Mouse (Mus musculus): Measurements from ENCODE around the gene St6gal1.
"Not testable (repeated sequence)": the region's sequence is repeated elsewhere in the genome, so short reads cannot be mapped to it uniquely, and the experiment has no call there.

St6gal1 gene

DNA sequence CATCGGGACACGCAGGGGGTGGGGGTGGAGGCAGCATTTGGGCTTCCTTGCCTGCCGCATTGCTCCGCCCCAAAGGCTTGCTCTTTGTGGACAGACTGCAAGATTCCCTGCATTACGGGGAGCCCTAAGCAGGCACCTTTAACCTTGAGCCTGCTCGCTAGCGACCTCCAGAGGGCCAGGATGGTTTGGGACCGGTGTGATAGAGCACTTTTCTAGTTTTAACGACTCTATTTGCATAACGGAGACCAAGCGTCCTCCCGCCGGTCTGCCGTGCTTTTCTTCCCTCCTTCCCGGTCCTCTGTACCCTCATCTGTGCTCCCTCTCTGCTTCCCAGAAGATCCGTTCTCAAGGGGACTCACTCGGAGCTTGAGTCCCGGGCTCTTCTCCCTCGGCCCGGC is at the start of gene St6gal1:
TSS of gene St6gal1 (plus strand) at position 70 of the 398 bp plus-strand sequence.
- Histone ChIP-seq H3K36me3 (ENCODE audit: control insufficient read depth, insufficient read depth, low read length, poor library complexity, severe bottlenecking) (no peaks in the 10 kb centered on the region; the same call in 1 of the 2 replicates), H3K27me3 (ENCODE audit: control insufficient read depth, insufficient read depth, low read length, poor library complexity, severe bottlenecking) (no peaks in the 10 kb centered on the region)
- peak; percentile 90 for DNase-seq (ENCODE audit: low read depth, low spot score)

DNA sequence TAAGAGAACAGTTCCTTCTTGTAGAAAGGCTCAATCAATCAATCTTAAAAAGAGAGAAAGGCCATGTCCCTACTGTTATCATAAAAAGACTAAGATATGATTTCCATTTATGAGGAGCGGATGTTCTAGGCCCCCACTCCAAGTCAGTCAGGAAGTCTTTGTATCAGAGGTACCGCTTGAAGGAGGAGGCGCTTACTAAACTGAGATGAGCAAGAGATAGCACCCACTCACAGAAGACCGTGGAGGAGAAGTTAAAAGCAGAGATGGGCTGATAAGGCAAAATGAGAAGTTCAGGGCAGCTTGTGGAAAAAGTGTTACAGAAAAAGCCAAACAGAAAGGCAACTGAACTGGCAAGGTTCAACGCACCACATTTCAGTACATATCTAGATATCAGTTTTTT is 49.7 kb upstream of the St6gal1 start:
- Histone ChIP-seq H3K36me3 (ENCODE audit: control insufficient read depth, insufficient read depth, low read length, poor library complexity, severe bottlenecking) (no peaks in the 10 kb centered on the region), H3K27me3 (ENCODE audit: control insufficient read depth, insufficient read depth, low read length, poor library complexity, severe bottlenecking) (no peaks in the 10 kb centered on the region)
- no peak for DNase-seq (ENCODE audit: low read depth, low spot score)

DNA sequence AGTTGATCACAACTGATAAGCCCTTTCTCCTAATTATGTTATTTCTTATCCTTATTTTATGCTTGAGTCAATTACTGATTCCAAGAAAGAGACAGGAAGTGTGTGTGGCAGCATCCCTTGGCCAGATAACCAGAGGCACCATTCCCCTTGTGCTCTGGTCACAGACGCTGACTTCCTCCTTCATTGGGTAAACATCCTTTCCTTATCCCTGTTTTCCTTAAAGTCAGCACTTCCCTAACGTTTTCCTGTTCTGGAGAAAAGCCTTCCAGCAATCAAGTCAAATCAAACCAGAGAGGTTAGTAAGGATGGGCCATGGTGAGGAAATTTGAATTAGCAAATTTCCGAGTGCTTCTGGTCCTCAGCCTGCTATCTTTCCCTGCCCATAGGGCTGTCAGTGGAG is 48.6 kb upstream of the St6gal1 start:
- DNase-seq (ENCODE audit: low read depth, low spot score), result no peak
- H3K27me3 ChIP-seq (ENCODE audit: control insufficient read depth, insufficient read depth, low read length, poor library complexity, severe bottlenecking), result no peaks in the 10 kb centered on the region

DNA sequence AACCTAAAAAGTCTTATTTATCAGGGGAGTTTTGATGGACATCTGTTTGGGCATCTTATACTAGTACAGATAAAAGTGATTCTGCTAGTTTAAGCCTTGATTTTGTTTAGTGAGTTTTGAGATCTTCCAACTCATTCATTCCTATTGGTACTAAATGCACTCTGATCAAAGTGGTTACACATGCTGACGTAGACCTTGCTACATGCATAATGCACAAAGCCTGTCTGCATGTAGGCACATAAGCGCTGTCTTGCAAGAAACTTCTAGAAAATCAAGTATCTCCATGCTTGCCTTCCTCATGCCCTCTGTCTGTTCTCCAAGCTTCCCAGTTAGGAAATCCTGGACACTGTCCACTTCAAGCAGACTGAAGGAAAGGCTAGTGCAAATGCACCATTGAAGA is 46.7 kb upstream of the St6gal1 start:
- no peaks in the 10 kb centered on the region for H3K27me3 ChIP-seq (ENCODE audit: control insufficient read depth, insufficient read depth, low read length, poor library complexity, severe bottlenecking)
- no peaks in the 10 kb centered on the region for H3K36me3 ChIP-seq (ENCODE audit: control insufficient read depth, insufficient read depth, low read length, poor library complexity, severe bottlenecking)
- DNase-seq (ENCODE audit: low read depth, low spot score), result no peak

More for the DNA sequence above, 48.6 kb upstream of the St6gal1 start:
- no peaks in the 10 kb centered on the region for H3K36me3 ChIP-seq (ENCODE audit: control insufficient read depth, insufficient read depth, low read length, poor library complexity, severe bottlenecking)

DNA sequence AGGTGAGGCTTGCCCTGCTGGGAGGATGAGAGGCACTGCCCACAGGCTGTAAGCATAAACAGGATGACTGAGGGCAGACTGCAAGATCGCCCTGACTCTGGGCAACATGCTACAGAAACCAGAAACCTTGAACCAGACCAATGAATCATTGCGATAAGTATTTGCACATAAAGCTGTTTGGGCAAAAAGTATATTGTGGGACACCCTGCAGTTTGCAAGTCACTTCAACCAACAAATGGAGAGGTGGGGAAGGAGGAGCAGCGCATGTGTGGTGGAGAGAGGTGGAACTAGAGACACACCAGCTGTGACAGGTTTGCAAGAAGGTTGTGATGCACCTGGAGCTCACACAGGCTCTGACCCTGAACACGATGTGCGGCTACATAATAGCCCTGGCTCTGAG is 45.7 kb upstream of the St6gal1 start:
- DNase-seq (ENCODE audit: low read depth, low spot score), result no peak

DNA sequence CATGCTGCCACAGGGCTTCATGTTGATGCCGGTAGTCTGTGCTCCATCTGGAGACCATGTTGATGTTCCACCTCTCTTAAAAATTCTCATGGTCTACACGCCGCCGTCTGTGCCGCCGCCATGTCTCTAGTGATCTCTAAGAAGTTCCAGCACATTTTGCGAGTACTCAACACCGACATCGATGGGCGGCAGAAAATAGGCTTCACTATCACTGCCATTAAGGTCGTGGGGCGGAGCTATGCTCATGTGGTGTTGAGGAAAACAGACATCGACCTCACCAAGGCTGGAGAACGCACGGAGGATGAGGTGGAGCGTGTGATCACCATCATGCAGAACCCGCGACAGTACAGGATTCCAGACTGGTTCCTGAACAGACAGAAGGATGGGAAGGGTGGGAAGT is 45.1 kb upstream of the St6gal1 start:
- H3K27me3 ChIP-seq (ENCODE audit: control insufficient read depth, insufficient read depth, low read length, poor library complexity, severe bottlenecking); H3K36me3 ChIP-seq (ENCODE audit: control insufficient read depth, insufficient read depth, low read length, poor library complexity, severe bottlenecking); DNase-seq (ENCODE audit: low read depth, low spot score): not testable (repeated sequence)

More for the DNA sequence above, 45.7 kb upstream of the St6gal1 start:
- H3K36me3 ChIP-seq (ENCODE audit: control insufficient read depth, insufficient read depth, low read length, poor library complexity, severe bottlenecking), result no peaks in the 10 kb centered on the region
- H3K27me3 ChIP-seq (ENCODE audit: control insufficient read depth, insufficient read depth, low read length, poor library complexity, severe bottlenecking), result no peaks in the 10 kb centered on the region

DNA sequence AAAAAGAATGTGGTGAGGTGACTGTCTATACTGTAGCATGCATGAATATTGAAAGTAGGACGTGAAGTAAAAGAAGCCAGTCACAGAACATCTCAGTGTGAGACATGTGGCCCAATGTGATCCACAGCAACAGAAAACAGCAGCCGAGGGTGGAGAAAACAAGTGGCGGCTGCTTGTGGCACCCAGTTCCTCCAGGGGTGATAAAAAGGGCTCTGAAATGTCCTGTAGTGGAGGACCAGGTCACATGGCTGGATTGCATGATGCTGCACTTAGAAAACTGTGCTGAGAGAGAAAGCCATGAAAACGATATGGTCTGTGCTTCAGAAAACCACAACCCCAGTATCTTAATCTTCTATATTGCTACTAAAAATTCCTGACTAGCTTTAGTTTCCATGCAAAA is 43.5 kb upstream of the St6gal1 start:
- Histone ChIP-seq H3K36me3 (ENCODE audit: control insufficient read depth, insufficient read depth, low read length, poor library complexity, severe bottlenecking) (no peaks in the 10 kb centered on the region), H3K27me3 (ENCODE audit: control insufficient read depth, insufficient read depth, low read length, poor library complexity, severe bottlenecking) (no peaks in the 10 kb centered on the region)
- DNase-seq (ENCODE audit: low read depth, low spot score), result peak; percentile 14

DNA sequence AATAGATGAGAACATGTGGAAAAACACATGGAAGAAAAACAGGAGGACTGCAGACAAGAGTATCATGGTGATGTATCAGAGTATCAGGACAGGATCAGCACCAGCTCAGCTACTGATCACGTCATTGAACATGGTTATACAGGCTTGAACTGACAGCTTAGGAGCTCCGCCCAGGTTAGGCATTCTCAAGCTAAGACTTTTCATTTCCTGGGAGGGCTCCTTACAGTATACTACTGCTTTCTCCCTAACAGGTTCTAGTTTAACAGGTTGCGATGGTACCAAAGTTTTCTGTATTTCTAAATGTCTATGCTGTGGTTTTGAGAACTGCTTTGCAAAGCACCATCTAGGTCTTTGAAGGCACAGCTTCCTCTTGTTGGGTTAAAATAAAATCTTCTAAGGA is 43.1 kb upstream of the St6gal1 start:
- DNase-seq (ENCODE audit: low read depth, low spot score), result peak; percentile 40
- H3K36me3 ChIP-seq (ENCODE audit: control insufficient read depth, insufficient read depth, low read length, poor library complexity, severe bottlenecking), result no peaks in the 10 kb centered on the region
- no peaks in the 10 kb centered on the region for H3K27me3 ChIP-seq (ENCODE audit: control insufficient read depth, insufficient read depth, low read length, poor library complexity, severe bottlenecking)

DNA sequence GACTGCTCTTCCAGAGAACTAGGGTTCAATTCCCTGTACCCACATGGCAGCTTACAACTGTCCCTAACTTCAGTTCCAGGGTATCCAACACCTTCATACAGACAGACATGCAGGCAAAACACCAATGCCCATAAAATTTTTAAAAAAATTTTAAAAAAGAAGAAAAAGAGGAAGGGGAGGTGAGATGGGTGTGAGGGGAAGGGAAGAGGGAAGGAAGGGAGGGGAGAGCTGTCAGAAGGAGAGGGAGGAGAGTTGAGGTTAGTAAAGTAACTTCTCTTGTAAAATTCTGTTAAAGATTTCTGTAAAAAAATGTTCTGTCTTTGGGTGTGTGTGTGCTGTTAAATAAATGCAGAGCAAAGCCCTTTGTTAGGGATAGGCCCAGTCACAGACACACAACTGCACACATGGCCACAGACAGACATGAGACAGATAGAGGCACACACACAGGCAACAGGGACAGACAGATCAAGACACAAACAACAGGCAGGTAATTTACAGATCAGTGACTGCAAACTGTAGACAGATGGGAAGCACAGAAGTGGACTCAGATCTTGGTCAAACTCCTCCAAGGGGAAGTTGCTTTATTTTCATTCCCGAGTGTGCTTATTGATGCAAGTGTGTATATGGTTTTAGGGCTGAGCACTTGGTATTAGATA is 42.5 kb upstream of the St6gal1 start:
- Histone ChIP-seq H3K36me3 (ENCODE audit: control insufficient read depth, insufficient read depth, low read length, poor library complexity, severe bottlenecking) (no peaks in the 10 kb centered on the region), H3K27me3 (ENCODE audit: control insufficient read depth, insufficient read depth, low read length, poor library complexity, severe bottlenecking) (no peaks in the 10 kb centered on the region)
- no peak for DNase-seq (ENCODE audit: low read depth, low spot score)

DNA sequence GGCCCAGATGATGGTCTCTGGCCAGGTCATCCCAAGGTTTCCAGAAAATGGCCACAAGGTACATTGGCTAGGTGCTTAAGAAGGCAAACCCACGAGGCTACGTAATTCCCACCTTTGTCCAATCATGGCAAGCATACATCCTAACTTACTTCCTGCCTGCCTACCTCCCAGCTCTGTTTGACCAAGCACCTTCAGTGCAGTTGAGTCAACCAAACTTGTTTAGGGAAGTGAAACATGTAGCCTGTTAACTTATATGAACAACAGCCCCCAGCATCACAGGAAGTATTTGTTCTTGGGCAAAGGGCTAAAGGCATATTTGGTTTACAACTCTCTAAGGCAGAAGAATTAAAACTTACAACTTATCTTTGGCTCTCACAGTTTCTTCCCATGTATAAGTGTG is 38.7 kb upstream of the St6gal1 start:
- peak; percentile 71 for DNase-seq (ENCODE audit: low read depth, low spot score)
- H3K36me3 ChIP-seq (ENCODE audit: control insufficient read depth, insufficient read depth, low read length, poor library complexity, severe bottlenecking), result no peaks in the 10 kb centered on the region
- H3K27me3 ChIP-seq (ENCODE audit: control insufficient read depth, insufficient read depth, low read length, poor library complexity, severe bottlenecking), result no peaks in the 10 kb centered on the region

DNA sequence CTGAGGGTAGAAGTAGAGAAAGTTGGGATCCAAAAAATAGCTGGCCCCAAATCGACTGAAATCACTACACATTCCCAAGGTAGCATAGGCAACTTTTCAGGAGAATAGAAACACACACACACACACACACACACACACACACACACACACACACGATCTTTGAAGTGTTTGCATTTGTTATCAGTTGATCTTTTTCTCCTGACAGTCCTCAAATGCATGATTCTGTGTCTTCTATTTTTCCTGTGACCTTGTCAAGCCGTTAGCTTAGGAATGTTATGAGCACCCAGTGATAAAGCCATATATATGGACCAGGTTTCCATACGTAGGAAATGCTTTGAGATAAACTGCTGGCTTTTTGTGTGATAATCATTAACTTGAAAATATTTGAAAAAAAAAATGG is 38.1 kb upstream of the St6gal1 start:
- Histone ChIP-seq H3K36me3 (ENCODE audit: control insufficient read depth, insufficient read depth, low read length, poor library complexity, severe bottlenecking) (no peaks in the 10 kb centered on the region), H3K27me3 (ENCODE audit: control insufficient read depth, insufficient read depth, low read length, poor library complexity, severe bottlenecking) (no peaks in the 10 kb centered on the region)
- DNase-seq (ENCODE audit: low read depth, low spot score), result no peak

DNA sequence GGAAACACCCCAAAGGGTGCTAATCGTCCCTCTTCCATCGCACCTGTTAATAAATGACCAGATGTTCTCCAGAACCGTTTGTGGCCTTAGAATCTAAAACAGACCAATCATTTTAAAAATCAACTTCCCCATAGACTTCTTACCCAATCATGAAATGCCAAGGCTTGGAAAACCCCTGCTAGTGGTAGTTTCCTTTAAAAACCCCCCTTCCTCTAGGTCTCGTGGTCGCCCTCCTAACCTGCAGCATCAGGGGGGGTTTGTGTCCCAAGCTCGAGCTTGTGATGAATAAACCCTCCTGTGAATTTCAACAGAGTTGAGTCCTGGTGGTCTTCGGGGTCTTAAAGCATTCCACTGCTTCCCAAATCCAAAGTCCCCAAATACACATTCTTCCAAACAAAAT is 36.6 kb upstream of the St6gal1 start:
- Histone ChIP-seq H3K36me3 (ENCODE audit: control insufficient read depth, insufficient read depth, low read length, poor library complexity, severe bottlenecking) (no peaks in the 10 kb centered on the region), H3K27me3 (ENCODE audit: control insufficient read depth, insufficient read depth, low read length, poor library complexity, severe bottlenecking) (no peaks in the 10 kb centered on the region)
- DNase-seq (ENCODE audit: low read depth, low spot score), result peak; percentile 57

DNA sequence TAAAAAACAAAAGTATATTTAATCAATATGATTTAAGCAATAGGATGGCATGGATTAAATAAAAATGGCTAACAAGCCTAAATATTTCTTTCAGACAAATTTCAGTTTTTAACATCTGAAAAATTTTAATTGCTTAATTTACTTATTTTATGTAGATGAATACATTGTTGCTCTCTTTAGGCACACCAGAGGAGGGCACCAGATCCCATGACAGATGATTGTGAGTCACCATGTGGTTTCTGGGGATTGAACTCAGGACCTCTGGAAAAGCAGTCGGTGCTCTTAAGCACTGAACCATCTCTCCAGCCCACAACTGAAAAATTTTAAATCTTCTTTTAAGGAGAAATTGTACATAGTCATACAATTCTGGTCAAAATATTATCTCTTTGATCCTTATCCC is 34.9 kb upstream of the St6gal1 start:
- H3K36me3 ChIP-seq (ENCODE audit: control insufficient read depth, insufficient read depth, low read length, poor library complexity, severe bottlenecking), result no peaks in the 10 kb centered on the region
- H3K27me3 ChIP-seq (ENCODE audit: control insufficient read depth, insufficient read depth, low read length, poor library complexity, severe bottlenecking), result no peaks in the 10 kb centered on the region
- DNase-seq (ENCODE audit: low read depth, low spot score), result no peak

DNA sequence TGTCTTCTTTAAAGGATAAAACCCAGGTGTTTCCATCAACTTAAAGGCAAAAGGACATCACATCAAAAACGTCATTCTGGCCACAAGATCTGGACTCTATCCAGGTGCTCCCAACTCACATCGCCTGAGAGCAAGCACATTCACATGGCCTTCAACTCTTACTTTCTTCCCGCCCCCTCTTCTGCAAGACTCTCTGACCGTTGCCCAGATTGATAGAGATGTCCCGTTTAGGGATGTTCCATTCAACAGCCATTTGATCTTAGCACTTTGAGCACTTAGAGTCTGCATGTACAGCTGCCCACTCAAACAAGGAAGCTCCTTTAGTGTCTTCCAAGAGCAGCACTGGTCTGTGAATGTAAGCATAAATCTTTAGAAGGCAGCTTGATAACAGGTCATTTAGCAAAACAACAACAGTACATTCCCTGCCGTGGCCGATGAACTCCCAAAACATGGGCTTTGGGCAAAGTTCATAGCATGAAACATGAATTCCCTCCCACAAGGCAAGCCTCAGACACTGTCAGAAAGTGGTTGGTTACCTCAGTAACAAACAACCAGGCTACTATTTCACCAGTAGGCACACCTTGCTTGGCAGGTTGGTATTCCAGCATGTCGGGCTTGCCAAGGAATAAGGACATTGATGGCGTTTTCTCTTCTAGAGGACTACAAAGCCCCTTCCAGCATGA is 32.8 kb upstream of the St6gal1 start:
- no peak for DNase-seq (ENCODE audit: low read depth, low spot score)

DNA sequence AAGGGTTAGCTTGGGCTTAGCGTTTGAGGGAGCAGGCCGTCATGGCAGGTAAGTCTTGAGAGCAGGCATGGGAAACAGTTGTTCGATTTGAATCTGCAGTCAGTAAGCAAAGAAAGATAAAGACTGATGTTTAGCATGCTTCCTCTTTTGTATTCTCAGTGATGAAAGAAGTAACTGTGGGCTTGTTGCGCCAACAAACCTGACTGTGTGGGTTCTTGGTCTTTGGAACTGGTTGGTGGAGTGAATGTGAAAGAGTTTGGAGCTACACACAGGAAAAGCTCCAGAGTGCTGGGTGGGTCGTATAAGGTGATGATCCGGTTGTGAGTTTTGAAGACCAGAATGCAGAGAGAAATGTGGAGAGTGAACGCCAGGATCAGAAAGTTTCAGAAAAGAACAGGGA is 28.9 kb upstream of the St6gal1 start:
- H3K36me3 ChIP-seq (ENCODE audit: control insufficient read depth, insufficient read depth, low read length, poor library complexity, severe bottlenecking), result no peaks in the 10 kb centered on the region
- peak; percentile 20 for DNase-seq (ENCODE audit: low read depth, low spot score)

More for the DNA sequence above, 32.8 kb upstream of the St6gal1 start:
- no peaks in the 10 kb centered on the region for H3K36me3 ChIP-seq (ENCODE audit: control insufficient read depth, insufficient read depth, low read length, poor library complexity, severe bottlenecking)
- H3K27me3 ChIP-seq (ENCODE audit: control insufficient read depth, insufficient read depth, low read length, poor library complexity, severe bottlenecking), result no peaks in the 10 kb centered on the region

DNA sequence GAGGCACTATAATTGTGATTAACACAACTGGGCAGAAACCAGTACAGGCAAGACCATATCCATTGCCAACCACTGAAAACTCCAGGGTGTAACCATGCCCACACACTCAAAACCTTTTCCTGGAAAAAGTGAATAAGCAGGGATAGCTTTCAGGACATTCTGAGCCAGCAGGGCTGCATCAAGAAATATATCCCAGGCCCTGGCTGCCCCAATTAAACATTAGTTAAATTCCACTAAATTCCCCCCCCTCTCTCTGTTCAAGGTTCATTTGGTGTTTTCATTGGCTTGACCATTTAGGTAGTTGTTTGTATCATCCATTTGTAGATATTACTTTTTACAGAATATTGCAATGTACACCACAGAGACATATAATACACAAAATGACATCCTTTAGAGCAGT is 28.2 kb upstream of the St6gal1 start:
- no peak for DNase-seq (ENCODE audit: low read depth, low spot score)
- Histone ChIP-seq H3K27me3 (ENCODE audit: control insufficient read depth, insufficient read depth, low read length, poor library complexity, severe bottlenecking) (no peaks in the 10 kb centered on the region), H3K36me3 (ENCODE audit: control insufficient read depth, insufficient read depth, low read length, poor library complexity, severe bottlenecking) (no peaks in the 10 kb centered on the region)

More for the DNA sequence above, 28.9 kb upstream of the St6gal1 start:
- H3K27me3 ChIP-seq (ENCODE audit: control insufficient read depth, insufficient read depth, low read length, poor library complexity, severe bottlenecking), result no peaks in the 10 kb centered on the region

Data from splenic B cell, adult 2 months (primary cell).